24 mouse cellular contexts compared by ENCODE assay signal in genomic region chr9:30851841-30852240, GRCm38 (mm10).
"Had no signal": no experiment of that assay in that cellular context is flagged by ENCODE, and none has a peak within 500 bp of the region (broad histone marks: within the 10 kb centered on the region; RNA-seq: fewer than 3 reads in every experiment).

No protein-coding gene starts in this region.

- H3K9me3 ChIP-seq: heart, embryonic 12.5 days; hindbrain, embryonic 10.5 days; hindbrain, embryonic 12.5 days; intestine, embryonic 15.5 days; limb, embryonic 10.5 days; limb, embryonic 12.5 days; liver, embryonic 13.5 days; liver, embryonic 15.5 days had no signal

- H3K4me3 ChIP-seq: heart, adult 2 months; heart, embryonic 12.5 days; hindbrain, embryonic 10.5 days; hindbrain, embryonic 12.5 days; intestine, embryonic 15.5 days; layer of hippocampus, adult 2 months; left cerebral cortex, adult 2 months; limb, embryonic 10.5 days; limb, embryonic 12.5 days; liver, embryonic 13.5 days; liver, embryonic 15.5 days had no signal

- DNase-seq: heart, adult 2 months; heart, postnatal 10 days; heart, postnatal 4 days; kidney, adult 18-20 months; kidney, adult 8-10 months; kidney, postnatal 10 days; kidney, postnatal 25 days; kidney, postnatal 4 days; liver, embryonic 13.5 days; liver, postnatal 0 days had no signal

- H3K36me3 ChIP-seq: heart, embryonic 12.5 days; hindbrain, embryonic 10.5 days; hindbrain, embryonic 12.5 days; intestine, embryonic 15.5 days; limb, embryonic 10.5 days; limb, embryonic 12.5 days; liver, embryonic 13.5 days; liver, embryonic 15.5 days had no signal

- H3K4me2 ChIP-seq: heart, embryonic 12.5 days; hindbrain, embryonic 12.5 days; hindbrain, embryonic 14.5 days; intestine, embryonic 15.5 days; limb, embryonic 12.5 days; liver, embryonic 11.5 days; liver, embryonic 13.5 days; liver, embryonic 15.5 days had no signal

- ATAC-seq: hindbrain, embryonic 16.5 days; inflammation-experienced regulatory T-cells, adult 6 months; intestine, embryonic 15.5 days; intestine, postnatal 0 days; liver, postnatal 0 days had no signal

- H3K27ac ChIP-seq: heart, adult 2 months; hindbrain, embryonic 10.5 days; hindbrain, embryonic 12.5 days; hindbrain, embryonic 14.5 days; intestine, embryonic 15.5 days; layer of hippocampus, adult 2 months; left cerebral cortex, adult 2 months; limb, embryonic 12.5 days; liver, embryonic 13.5 days; liver, embryonic 15.5 days had no signal

- H3K27me3 ChIP-seq: heart, embryonic 12.5 days; hindbrain, embryonic 12.5 days; intestine, embryonic 15.5 days; limb, embryonic 12.5 days; liver, embryonic 13.5 days; liver, embryonic 15.5 days had no signal

- H3K9ac ChIP-seq: heart, embryonic 12.5 days; hindbrain, embryonic 12.5 days; hindbrain, embryonic 14.5 days; intestine, embryonic 15.5 days; limb, embryonic 12.5 days; liver, embryonic 13.5 days; liver, embryonic 15.5 days; liver, postnatal 0 days had no signal

- H3K4me1 ChIP-seq: hindbrain, embryonic 10.5 days; hindbrain, embryonic 12.5 days; intestine, embryonic 15.5 days; liver, embryonic 13.5 days; liver, embryonic 15.5 days had no signal
